Mouse (Mus musculus): ENCODE data around the gene Ydjc.
A peak's percentile ranks its signal among the peaks of the same experiment; 100 is the strongest.

DNA sequence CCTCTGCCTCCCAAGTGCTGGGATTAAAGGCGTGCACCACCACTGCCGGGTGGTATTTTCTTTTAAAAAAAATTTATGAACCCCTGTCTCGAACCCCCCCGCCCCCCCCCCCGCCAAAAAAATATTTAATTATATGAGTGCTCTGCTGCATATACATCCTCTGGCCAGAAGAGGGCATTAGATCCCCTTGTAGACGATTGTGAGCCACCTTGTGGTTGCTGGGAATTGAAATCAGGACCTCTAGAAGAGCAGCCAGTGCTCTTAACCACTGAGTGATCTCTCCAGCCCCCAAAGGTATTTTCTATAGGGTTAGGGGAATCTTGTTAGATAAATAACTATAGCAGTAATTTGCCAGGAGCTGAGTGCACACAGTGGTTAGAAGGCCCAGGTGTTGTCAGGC is 60.6 kb downstream of the Ydjc start:
- TF ChIP-seq CTCF (IDR thresholded peaks at IDR 0.05; ENCODE audit: borderline replicate concordance, insufficient read depth, low read depth, low read length) (peak; percentile 41; the same call in 1 of the 2 replicates), POLR2A (IDR thresholded peaks at IDR 0.05; ENCODE audit: borderline replicate concordance, insufficient read depth, low read length) (no peak)

All from cerebellum, adult 2 months (tissue).